Mouse (Mus musculus): ENCODE data around the gene Amph. TPM values are rescaled to one million over a fixed set of nuclear protein-coding genes. Genes with fewer than 3 reads are reported as not detected.

The Amph gene
- total RNA-seq, 2 experiments from 2014 or later, result 1.1 TPM

DNA sequence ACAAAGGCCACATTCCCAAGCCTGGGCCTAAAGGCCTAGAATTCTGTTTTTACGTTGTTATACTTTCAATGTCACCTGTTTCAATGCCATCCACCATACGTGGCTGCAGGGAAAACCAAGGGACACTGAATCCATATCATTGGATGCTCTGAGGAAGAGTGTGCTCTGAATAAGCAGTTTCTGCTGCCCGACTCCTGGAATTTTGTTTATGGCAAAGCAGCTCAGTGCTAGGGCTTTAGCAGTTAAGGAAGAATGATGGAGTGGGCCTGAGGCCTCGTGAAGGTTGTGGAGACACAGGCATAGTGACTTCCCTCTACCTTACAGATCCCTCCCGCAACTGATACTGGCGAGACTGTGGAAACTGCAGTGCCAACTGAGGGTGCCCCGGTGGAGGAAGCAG, 189.2 kb downstream of the Amph start:
- no peak for DNase-seq
- intact Hi-C loops (cut with DNase I), result no loop called here

DNA sequence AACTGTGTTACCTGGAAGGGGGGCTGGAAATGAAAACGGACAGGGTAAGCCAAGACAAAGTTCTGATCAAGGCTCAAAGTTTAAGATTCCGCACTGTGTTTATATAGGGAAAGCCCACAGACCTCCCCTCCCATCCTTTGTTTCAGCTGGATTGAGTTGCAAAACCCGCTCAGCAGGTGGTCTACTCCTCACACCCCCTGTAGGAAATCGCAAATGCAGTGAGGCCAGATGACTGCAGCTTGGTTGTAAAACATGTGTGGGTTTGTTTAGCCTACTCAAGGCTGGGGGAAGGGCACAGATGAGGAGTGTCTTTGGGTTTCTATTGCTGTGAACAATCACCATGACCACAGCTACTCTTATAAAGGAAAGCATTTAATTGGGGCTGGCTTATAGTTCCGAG, 189.9 kb downstream of the Amph start:
- intact Hi-C loops (cut with DNase I), result no loop called here
- no peak for DNase-seq

DNA sequence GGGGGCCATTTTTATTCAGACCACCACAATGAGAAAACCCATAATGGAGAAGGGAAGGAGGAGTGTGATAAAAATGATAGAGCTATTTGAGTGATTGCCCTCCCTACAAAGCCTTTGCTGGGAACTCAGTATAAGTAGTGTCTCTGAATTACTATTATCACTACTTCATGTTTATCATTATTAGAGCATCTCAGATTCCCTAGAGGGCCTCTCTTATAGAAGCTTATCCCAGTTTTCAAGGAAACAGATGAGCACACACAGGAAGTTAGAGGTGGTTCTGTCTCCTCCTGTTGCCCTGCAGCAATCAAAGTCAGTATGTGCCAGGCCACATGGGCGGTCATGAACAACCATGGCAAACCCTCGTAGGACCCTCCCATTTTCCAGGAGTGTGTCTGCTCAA, 190.5 kb downstream of the Amph start:
- intact Hi-C loops (cut with DNase I), result no loop called here
- no peak for DNase-seq

DNA sequence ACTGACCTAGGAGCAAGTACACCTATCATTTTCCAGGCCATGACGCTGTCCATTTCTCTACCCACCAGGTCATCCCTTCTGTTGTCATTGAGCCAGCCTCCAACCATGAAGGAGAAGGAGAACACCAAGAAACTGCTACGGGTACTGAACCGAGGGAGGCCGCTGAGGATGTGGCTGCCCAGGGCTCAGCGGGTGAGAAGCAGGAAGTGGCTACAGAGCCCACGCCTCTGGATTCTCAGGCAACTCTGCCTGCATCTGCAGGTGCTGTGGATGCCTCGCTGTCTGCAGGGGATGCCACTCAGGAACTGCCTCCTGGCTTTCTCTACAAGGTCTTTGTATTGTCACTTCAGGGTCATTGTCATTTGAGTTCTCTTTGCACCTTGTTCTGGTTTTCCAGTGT, 191.1 kb downstream of the Amph start:
- DNase-seq, result no peak
- intact Hi-C loops (cut with DNase I), result no loop called here

DNA sequence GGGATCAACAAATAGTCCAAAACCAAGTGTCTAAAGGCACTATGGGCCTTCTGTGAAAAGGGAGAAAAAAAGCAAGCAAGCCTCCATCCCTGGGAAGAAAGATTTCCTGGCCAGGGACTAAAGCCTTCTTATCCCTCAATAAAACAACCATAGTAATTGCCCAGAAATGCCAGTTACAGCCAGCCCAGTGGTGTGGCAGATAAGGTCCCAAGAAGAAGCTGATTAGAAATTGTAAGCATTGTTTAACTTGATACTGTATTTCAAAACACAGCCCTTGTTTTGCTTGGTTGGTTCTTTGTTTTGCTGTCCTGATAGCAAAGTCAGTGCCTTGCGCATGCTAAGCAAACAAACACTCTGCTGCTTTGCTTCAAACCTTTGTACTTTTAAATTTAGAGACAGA, 191.8 kb downstream of the Amph start:
- DNase-seq, result no peak
- intact Hi-C loops (cut with DNase I), result no loop called here

DNA sequence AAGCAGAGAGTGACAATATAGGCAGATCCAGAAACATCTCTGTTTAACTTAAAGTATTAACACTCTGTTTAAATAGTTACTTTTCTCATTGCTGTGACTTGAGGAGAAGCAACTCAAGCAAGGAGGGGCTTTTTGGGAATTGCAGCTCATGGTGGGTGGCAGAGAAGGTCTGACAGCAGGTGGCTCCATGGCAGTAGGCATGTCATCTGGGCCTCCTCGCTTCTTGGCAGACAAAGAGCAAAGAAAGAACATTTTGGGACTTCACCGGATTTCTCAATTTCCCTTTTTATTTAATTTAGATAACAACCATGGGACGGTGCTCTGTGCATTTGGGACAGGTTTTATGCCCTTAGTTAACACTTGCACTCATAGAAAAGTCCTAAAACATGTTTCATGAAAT, 195.8 kb downstream of the Amph start:
- intact Hi-C loops (cut with DNase I), result no loop called here
- no peak for DNase-seq

DNA sequence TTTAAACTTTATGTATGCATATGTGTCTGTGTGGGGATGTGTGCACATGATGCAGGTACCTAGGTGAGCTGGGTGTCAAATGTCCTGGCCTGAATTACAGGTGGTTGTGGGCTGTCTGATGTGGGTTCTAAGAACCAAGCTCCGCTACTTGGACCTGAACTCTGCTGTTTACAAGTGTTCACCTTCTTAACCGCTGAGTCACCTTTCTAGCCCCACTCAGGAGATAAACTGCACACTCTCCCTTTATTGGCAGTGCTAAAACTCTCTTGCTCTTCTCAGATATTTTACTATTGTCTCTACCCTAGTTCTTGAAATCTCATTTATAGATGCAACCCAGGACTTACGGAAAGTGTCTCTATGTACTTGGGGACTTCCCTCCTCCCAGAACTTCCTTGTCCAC, 199.5 kb downstream of the Amph start:
- intact Hi-C loops (cut with DNase I), result no loop called here
- DNase-seq, result no peak

DNA sequence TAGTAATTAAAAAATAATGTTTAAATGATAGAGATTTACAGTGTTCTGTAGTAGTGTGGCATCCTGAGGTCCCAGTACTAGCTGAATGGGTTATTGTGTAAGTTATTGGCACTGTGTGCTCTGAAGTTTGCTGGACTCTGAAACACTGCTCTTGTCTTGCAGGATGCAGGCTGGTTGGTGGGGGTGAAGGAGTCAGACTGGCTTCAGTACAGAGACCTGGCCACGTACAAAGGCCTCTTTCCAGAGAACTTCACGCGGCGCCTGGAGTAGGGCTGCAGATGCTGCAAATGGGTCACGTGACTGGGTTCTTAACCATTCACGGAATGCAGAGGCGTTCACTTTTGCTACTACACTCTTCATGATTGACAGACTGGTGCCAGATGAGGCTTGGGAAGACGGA, 201.6 kb downstream of the Amph start:
- intact Hi-C loops (cut with DNase I), result no loop called here
- no peak for DNase-seq

DNA sequence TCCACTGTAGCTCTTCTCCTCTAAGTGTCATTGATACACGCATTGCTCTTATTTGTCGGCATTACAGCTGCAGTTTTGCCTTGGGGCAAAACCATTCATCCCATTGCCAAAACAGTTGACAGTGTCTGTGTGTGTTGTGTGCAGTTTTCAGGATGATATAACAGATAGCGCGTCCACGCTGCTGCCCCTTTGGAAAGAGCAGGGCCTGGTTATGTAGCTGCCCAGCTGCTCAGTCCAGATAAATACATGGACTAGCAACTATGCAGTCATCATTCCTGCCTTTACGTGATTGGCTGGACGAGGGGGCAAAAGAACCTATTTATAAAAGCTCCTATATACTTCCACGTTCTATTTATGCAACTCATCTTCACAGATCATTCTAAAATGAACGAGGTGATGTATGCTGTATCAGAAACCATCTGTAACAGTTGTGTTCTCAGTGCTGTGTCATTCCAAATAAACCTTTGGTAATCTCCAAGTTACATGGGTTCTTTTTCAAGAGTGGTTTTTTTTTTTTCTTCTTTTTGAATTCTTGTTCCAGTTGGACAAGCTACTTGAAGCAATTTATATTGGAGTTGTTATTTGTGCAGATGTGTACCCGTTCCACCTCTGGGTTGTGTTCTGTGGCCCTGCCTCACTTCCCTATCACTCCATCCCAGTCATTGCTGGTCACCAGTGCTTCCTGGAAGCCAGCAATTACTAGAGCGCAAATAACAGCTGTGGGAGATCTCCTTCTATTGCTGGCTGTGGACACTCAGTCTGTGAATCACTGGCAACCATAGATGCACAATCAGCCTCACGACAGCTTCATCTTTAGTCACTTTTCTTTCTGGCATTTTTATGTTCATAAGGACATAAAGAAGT, 202.7 kb downstream of the Amph start:
- intact Hi-C loops (cut with DNase I), result no loop called here
- no peak for DNase-seq

DNA sequence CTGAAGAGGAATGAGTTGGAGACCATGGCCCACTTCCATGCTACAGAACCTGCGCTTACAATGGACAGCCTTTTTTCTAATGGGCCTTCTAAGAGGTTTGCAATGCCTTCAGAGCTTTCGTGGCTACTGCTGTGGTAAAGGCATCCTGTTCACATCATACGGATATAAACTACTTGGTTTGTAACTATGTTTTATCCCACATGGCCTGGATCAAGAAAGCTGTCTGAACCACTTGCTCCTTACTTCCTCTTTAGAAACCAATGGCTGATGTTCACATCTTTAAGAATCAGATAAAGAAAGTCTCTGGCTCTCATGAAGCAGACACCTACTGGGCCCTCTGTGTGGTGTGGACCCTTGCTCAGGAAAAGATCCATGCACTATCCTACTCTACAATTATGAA, 204.1 kb downstream of the Amph start:
- intact Hi-C loops (cut with DNase I), result no loop called here
- no peak for DNase-seq

DNA sequence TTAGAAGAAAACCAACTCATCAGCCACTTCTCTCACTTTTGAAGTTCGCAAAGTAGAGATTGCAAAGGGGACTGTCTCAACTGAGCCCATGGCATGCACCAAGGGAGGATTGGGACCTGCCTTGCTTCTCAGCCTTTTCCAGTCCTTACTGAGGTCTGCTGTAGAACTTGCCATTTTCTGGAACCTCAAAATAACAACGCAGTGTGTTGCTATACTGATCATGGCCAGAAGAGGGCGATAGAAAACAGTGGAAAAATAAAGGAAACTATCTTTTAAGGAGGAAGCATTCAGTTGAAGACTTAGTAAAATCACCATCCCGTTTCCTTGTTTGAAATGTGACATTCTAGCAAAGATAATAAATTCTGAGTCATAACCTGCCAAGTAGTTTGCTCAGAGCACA, 210.5 kb downstream of the Amph start:
- peak; percentile 20 to 42 for DNase-seq
- intact Hi-C loops (cut with DNase I), result loop anchor here (2.0 kb wide), 1 partner anchor 526 kb away; no protein-coding TSS in a partner anchor

DNA sequence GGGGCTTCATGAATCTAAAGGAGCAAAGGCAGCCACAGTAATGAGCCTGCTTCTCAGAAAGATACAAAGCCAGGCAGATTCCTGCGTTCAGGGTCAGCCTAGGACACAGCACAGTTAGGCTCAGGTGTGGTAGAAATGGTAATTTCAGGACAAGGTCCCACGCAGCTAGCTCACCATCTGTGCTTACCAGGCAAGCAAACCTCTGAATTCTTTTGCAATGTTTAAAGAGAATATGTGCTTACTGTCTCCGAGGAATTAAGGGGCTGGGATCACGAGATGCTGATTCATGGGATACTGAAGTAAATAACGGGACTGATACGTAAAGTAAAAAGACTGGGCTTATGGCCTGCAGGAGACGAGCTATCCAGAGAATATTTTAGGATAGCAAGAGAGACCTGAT, 212.6 kb downstream of the Amph start:
- DNase-seq, result no peak
- intact Hi-C loops (cut with DNase I), result no loop called here

DNA sequence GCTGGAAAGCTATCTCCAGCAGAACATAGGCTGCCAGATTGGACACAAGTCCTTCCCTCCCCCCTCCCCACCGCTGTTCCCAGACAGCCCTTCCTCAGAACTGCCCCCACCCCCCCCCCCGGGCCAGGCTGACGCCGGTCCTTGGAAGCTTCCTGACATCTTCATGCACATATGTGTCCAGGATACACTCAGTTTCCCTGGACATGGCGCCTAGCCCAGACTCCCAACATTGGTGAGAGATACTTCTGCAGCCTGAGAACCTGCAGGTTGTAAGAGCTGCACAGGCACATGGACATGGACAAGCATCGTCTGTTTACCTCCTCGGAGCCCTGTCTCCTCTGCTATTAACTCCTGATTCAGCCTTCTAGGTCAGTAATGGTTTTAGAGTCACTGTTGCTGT, 213.1 kb downstream of the Amph start:
- intact Hi-C loops (cut with DNase I), result no loop called here
- DNase-seq, result no peak

DNA sequence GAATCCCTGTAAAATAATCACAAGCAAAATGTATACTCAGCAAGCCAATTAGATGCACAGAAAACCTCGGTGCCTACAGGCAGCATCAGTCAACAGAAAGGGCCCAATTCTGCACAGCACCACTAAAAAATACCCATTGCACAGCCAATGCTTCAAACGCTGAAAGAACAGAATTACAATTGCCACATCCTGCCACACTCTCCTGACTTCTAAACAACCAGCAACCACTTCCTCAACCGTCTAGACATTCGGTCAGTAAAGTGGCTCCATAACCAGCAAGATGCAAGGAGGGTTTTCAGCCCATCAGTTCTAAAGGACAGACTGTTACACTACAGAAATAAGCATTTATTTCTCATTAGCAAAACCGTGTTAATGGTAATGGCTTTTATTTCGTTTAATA, 214.1 kb downstream of the Amph start:
- intact Hi-C loops (cut with DNase I), result no loop called here
- no peak for DNase-seq

DNA sequence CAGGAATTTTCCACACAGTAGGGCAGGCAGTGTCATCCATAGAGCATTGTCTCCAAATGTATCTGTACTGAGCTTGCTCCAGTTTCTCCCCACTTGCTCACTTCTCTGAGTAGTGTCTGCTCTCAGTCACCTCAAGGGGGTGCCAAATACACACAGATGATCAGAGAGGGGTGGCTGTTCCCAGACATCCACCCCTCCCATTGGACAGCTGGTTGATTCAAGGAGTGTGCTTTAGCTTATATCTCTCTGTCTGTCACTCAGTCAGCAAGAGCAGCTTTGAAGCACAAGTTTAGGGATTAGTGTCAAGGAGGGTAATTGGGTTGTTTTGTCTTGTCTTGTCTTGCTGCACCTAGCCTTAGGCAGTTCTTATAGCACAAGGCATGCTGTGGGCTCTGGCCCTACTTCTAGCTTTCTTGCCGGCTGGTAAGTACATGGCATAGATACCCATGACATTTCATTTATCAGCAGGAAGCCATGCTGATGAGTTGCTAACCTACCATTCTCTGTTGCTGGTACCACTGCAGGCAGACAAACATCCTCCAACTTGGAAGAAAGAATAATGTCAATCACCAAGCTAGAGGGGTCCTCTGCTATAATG, 229.8 kb downstream of the Amph start:
- DNase-seq, result peak in 1 of 2 experiments; percentile 5
- intact Hi-C loops (cut with DNase I), result loop anchor here (5.0 kb wide), 1 partner anchor 505 kb away; no protein-coding TSS in a partner anchor

DNA sequence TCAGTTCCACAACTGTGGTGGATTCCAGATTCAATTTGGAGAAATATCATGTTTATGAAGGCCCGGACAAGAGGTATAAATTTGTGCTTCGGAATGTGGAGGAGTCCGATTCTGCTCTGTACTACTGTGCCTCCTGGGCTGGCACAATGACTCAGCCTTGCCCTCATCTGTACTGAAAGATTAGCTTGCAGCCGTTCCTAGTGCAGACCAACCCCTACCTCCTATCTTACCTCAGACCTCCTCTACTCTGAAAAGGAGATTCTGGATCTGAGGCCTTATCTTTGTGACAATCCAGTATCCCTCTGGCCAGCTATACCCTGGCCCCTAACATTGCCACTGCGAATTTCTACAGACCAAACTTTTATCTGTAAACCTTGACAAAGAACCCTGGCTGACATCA, 230.3 kb downstream of the Amph start:
- intact Hi-C loops (cut with DNase I), result loop anchor here (5.0 kb wide), 1 partner anchor 504 kb away; no protein-coding TSS in a partner anchor
- DNase-seq, result no peak

DNA sequence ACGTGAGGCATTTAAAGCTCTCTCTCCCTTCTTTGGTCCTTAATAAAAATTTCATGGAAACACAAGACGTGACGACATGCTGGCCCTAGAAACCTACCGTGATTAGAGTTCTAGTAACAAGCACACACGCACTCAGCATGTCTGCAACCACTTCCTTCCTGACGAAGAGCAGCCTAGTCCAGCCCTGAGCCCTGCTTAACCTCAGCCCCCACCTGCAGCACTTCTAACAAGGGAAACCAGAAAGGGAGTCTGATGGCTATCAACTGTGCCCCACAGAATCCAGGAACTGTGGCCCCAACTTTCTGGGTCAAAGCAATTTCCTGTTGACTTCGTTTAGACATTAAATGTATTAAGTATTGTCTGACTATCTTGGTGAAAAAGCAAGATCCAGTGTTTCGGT, 234.3 kb downstream of the Amph start:
- DNase-seq, result no peak
- intact Hi-C loops (cut with DNase I), result no loop called here

DNA sequence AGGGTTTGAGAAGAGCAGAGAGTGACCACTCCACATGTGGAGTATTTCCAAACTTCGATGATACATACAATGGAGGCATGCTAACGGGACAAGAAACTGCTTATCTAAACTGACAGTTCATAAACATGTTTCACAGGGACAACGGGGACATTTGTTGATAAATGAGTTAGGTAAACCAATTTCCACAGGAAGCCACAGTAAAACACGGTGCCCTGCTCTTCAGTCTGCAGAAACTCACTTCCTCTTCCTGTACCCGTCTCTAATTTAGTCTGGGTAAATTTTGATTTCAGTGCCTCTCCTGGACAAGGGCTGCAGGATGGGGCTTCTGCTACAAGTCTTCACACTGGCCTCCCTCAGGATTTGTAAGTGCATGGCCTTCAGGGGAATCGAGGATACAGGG, 242.0 kb downstream of the Amph start:
- no peak for DNase-seq
- intact Hi-C loops (cut with DNase I), result no loop called here

DNA sequence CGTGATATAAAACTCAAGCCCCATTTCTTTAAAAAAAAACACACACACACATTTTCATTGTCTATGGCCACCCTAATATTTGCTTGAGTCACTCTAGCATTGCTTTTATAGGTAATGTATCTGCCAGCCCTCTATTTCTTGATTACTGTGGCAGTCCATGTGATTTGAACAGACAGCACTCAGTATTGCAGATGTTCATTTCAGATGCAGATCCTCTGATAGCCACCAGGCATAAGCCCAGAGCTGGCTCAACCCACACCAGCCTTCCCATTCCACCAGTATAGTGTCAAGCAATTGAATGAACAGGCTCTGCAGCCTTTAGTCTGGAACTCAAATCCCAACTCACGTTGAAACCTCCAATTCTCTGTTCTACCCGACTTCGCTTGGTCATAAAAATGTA, 246.8 kb downstream of the Amph start:
- intact Hi-C loops (cut with DNase I), result no loop called here

DNA sequence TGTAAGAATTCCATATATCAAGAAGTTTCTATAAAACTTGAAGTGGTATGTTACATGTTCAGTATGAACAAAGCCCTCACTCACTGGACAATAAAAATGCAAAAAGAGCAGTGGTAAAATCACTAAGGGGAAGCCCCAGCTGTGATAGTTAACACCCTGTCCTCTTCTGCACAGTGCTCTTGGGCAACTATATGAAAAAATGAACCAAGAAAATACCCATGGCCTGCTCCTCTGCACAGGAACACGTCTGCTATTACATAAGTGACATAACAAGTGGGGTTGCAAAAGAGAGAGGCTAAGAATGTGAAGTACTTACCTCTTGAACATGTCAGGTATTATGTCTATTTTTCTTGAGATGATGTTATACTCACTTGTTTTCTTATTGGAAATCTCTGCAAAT, 247.5 kb downstream of the Amph start:
- intact Hi-C loops (cut with DNase I), result no loop called here

More for the DNA sequence above, 246.8 kb downstream of the Amph start:
- DNase-seq, result no peak

More for the DNA sequence above, 247.5 kb downstream of the Amph start:
- no peak for DNase-seq

Measured in heart, postnatal 36 days (tissue).